Mouse (Mus musculus) lung, adult 2 months (tissue): Measurements from ENCODE around the gene Ripk1.

Experiments
- CTCF ChIP-seq: fragments of 200-500 bp; IDR thresholded peaks from 2 replicates; pipeline ENCODE4 v1.5.1; 2011; ENCODE audit warnings: mild to moderate bottlenecking, low read length, control low read depth; ENCODE audit not compliant: insufficient read depth
- POLR2A ChIP-seq: fragments of 200-500 bp; IDR thresholded peaks from 2 replicates; pipeline ENCODE4 v1.6.1; 2011; ENCODE audit warnings: low read depth, mild to moderate bottlenecking, control low read depth, low read length, borderline replicate concordance; ENCODE audit errors: extremely low read depth

- TF ChIP-seq CTCF (no peak), POLR2A (no peak)
Observed at GRCm38 (mm10) chr13:34050479-34050878, 48.3 kb downstream of the Ripk1 start.
